Mouse (Mus musculus) adrenal gland, postnatal 4 days (tissue): ENCODE data around the gene Atp13a1. TPM values are rescaled to one million over a fixed set of nuclear protein-coding genes. Genes with fewer than 3 reads are reported as not detected.

Experiments used
- DNase-seq, 2 experiments: peaks; one replicate each; pipeline ENCODE4 v3.0.0; 2021 to 2022; ENCODE audit warnings: low spot score in 2 of 2, mixed read lengths in 2 of 2
- total RNA-seq, 2 experiments: library from RNA; stranded (reverse); gene quantifications; 2 replicates each; pipeline ENCODE4 v1.2.3; 2021

Atp13a1 gene
- total RNA-seq, 2 experiments from 2014 or later = 41.0 to 44.7 TPM

GRCm38 (mm10) chr8:69847167-69848065 lies 56.5 kb downstream of the Atp13a1 start:
- DNase-seq = no peak

DNA sequence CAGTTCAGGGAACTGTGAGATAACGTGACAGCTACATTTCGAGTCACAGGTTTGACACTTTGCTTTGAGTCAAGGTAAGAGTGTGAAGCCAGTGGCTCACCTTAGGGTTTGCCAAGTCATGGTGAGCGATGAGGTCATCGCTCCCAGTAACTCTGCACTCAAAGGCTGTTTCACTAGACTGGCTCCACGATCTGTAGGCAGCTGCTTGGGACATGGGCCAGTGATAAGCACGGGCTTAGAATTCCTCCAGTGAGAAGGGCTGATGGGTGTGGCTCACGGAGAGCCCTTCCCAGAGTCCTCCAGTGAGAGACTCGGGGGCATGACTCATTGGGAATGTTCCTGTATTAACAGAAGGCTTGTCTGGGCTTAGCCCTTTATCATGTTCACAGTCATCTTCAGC lies 58.0 kb downstream of the Atp13a1 start:
- DNase-seq = no peak

DNA sequence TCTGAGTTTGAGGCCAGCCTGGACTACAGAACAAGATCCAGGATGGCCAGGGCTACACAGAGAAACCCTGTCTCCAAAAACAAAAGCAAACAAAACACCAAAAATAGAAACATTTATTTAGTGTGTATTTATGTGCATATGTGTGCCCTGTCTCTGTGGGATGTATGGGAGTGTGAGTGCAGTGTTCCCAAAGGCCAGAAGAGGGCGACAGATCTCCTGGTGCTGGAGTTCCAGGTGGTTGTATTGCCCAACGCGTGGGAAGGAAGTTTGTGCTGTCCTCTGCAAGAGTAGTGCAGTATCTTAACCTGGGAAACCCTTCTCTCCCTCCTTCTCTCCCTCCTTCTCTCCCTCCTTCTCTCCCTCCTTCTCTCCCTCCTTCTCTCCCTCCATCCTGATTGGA lies 58.9 kb downstream of the Atp13a1 start:
- no peak for DNase-seq

DNA sequence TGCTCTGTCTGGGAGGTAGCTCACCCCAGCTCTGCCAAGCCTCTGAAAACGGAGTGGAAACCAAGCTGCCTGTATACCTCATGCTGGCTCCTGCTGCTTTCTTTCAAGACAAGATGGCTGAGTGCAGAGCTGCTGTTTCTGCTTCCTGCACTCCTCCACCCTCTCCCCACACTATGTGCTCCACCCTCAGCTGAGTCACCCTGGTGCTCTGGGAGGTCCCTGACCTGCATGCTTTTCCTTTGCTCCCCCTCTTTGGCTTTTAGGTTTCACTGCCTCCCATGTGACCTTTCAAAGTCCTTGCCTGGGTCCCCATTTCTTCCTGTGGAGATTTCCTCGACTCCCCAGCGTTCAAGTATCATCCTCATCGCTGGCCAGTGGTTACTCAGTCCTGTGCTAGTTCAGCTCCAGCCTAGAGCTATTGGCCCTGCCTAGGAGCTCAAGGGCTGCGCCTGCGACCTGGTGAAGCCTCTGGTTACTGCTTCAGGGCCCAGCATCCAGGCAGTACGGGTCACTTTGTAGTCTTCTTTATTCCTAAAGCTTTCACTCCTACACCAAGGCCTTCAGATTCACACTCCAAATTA lies 60.1 kb downstream of the Atp13a1 start:
- DNase-seq = no peak

GRCm38 (mm10) chr8:69853869-69854268 lies 62.9 kb downstream of the Atp13a1 start:
- DNase-seq = no peak

Other genes with a start within 250 kb of the Atp13a1 start
- gene Zfp868, start 165.6 kb upstream of the Atp13a1 start, total RNA-seq = 10 to 100 TPM; 21.0 to 21.3 TPM
- 1 to 10 TPM; 4.5 to 4.9 TPM for gene Zfp964, start 136.7 kb upstream of the Atp13a1 start, total RNA-seq
- gene Zfp869, start 80.4 kb upstream of the Atp13a1 start, total RNA-seq = 10 to 100 TPM; 26.8 to 28.3 TPM
- gene Zfp963, start 41.2 kb upstream of the Atp13a1 start, total RNA-seq = 1 to 10 TPM; 5.0 to 6.4 TPM
- gene Gm20422, start 16.3 kb upstream of the Atp13a1 start, total RNA-seq = 1 to 10 TPM in 1 of 2 experiments, under 1 TPM in 1; 0.70 to 4.9 TPM
- 10 to 100 TPM; 31.4 to 34.4 TPM for gene Zfp866, start within 50 bp of the Atp13a1 start, total RNA-seq
- gene Gmip, start 17.5 kb downstream of the Atp13a1 start, total RNA-seq = 10 to 100 TPM; 21.1 to 24.6 TPM
- 1 to 10 TPM; 2.8 to 3.8 TPM for gene Lpar2, start 31.3 kb downstream of the Atp13a1 start, total RNA-seq
- 1 to 10 TPM; 3.6 to 4.8 TPM for gene Pbx4, start 41.3 kb downstream of the Atp13a1 start, total RNA-seq
- gene Cilp2, start 96.5 kb downstream of the Atp13a1 start, total RNA-seq = 1 to 10 TPM in 1 of 2 experiments, under 1 TPM in 1; 0.50 to 1.4 TPM
- under 1 TPM; 0.73 to 0.76 TPM for gene Tssk6, start 111.0 kb downstream of the Atp13a1 start, total RNA-seq
- gene Ndufa13, start 111.4 kb downstream of the Atp13a1 start, total RNA-seq = 100 to 1,000 TPM; 133 to 137 TPM
- gene Yjefn3, start 111.5 kb downstream of the Atp13a1 start, total RNA-seq = 1 to 10 TPM; 1.6 to 2.3 TPM
- 100 to 1,000 TPM in 1 of 2 experiments, 10 to 100 TPM in 1; 91.5 to 106 TPM for gene Gatad2a, start 205.2 kb downstream of the Atp13a1 start, total RNA-seq